Mouse (Mus musculus) midbrain, embryonic 11.5 days (tissue): Measurements from ENCODE around the gene Sox14. TPM values are rescaled to one million over a fixed set of nuclear protein-coding genes. Genes with fewer than 3 reads are reported as not detected.

ENCODE experiments used
- ATAC-seq: fragments of 200-750 bp; cut with Nextera tagmentation; 2 replicates; pipeline ENCODE4 v1.8.0; 2017; ENCODE audit warnings: moderate TSS enrichment, moderate library complexity; ENCODE audit not compliant: low FRiP score
- DNase-seq: peaks from one replicate; pipeline ENCODE4 v3.0.0; 2015; ENCODE audit warnings: low spot score; ENCODE audit errors: missing footprints
- H3K27ac ChIP-seq: fragments of 300-500 bp; sonication (generic); 2 replicates; pipeline ENCODE4 v1.5.1; 2014; ENCODE audit warnings: low read depth, low read length
- H3K27me3 ChIP-seq: fragments of 300-500 bp; sonication (generic); 2 replicates; pipeline ENCODE4 v1.6.1; 2014; ENCODE audit warnings: mild to moderate bottlenecking, low read length, moderate library complexity, mixed read lengths; ENCODE audit not compliant: control insufficient read depth, insufficient read depth
- H3K36me3 ChIP-seq: fragments of 300-500 bp; sonication (generic); 2 replicates; pipeline ENCODE4 v1.6.1; 2014; ENCODE audit warnings: mild to moderate bottlenecking, low read length, moderate library complexity, mixed read lengths; ENCODE audit not compliant: control insufficient read depth, insufficient read depth
- H3K4me1 ChIP-seq: fragments of 300-500 bp; sonication (generic); 2 replicates; pipeline ENCODE4 v1.6.1; 2014; ENCODE audit warnings: low read length; ENCODE audit not compliant: control insufficient read depth, insufficient read depth
- H3K4me2 ChIP-seq: fragments of 300-500 bp; sonication (generic); 2 replicates; pipeline ENCODE4 v1.6.1; 2014; ENCODE audit warnings: mild to moderate bottlenecking, moderate library complexity
- H3K4me3 ChIP-seq: fragments of 300-500 bp; sonication (generic); 2 replicates; pipeline ENCODE4 v1.5.1; 2014; ENCODE audit warnings: low read depth, low read length
- H3K9ac ChIP-seq: fragments of 300-500 bp; sonication (generic); 2 replicates; pipeline ENCODE4 v1.6.1; 2014; ENCODE audit warnings: low read length
- H3K9me3 ChIP-seq: fragments of 300-500 bp; sonication (generic); 2 replicates; pipeline ENCODE4 v1.6.1; 2016; ENCODE audit warnings: low read length; ENCODE audit not compliant: control insufficient read depth
- WGBS: fragments of 180-500 bp; shearing (Covaris S2); extraction: QIAGEN DNeasy Blood & Tissue Kit; methylation state at CpG from one replicate; pipeline ENCODE4 v1.1.7; 2014; 5-methylcytosine and 5-hydroxymethylcytosine counted together
- polyA plus RNA-seq: library from polyadenylated mRNA; unstranded; fragments of >200 nt; fragmentation: Nextera tagmentation; extraction: Ambion mirVana; gene quantifications from 2 replicates; pipeline ENCODE4 v1.2.1, GENCODE M21; 2014

Sox14 gene
- polyA plus RNA-seq, 1 experiment from 2014 or later, result 12.4 TPM

- Histone ChIP-seq H3K9ac (no peak overlapping the region), H3K4me3 (peak overlapping the region; percentile 9; the same call in 1 of the 2 replicates), H3K4me2 (peak overlapping the region; percentile 36), H3K27me3 (peaks cover 97% of the 10 kb centered on the region), H3K9me3 (no peaks in the 10 kb centered on the region), H3K4me1 (peaks cover 39% of the 10 kb centered on the region), H3K36me3 (no peaks in the 10 kb centered on the region), H3K27ac (peak overlapping the region; percentile 41; the same call in 1 of the 2 replicates)
- ATAC-seq, result peak; percentile 81
- DNase-seq, result peak; percentile 96
- under 1% methylated on average over 31 of the region's 31 CpGs for WGBS
Measured at GRCm38 (mm10) chr9:99872204-99873115, 3.5 kb downstream of the Sox14 start.

- WGBS, result under 1% methylated on average over 34 of the region's 34 CpGs
- ATAC-seq (0 out of 2 replicates have a peak, but pooled peaks have one; percentile 9), DNase-seq (peak; percentile 97)
- Histone ChIP-seq H3K9me3 (no peaks in the 10 kb centered on the region), H3K36me3 (no peaks in the 10 kb centered on the region), H3K4me2 (peak overlapping the region; percentile 36), H3K4me1 (peaks cover 39% of the 10 kb centered on the region), H3K27me3 (peaks cover 97% of the 10 kb centered on the region), H3K9ac (peak overlapping the region; percentile 3; the same call in 1 of the 2 replicates), H3K4me3 (peak overlapping the region; percentile 7; the same call in 1 of the 2 replicates), H3K27ac (peak overlapping the region; percentile 41; the same call in 1 of the 2 replicates)
Measured at GRCm38 (mm10) chr9:99871556-99872203, 4.3 kb downstream of the Sox14 start.

GRCm38 (mm10) chr9:99870780-99871555, 5.0 kb downstream of the Sox14 start:
- peak; percentile 95 for DNase-seq
- peak overlapping the region; percentile 18; the same call in 1 of the 2 replicates for H3K4me3 ChIP-seq
- no peak for ATAC-seq
- peaks cover 97% of the 10 kb centered on the region for H3K27me3 ChIP-seq
- H3K27ac ChIP-seq, result no peak overlapping the region
- peak overlapping the region; percentile 36 for H3K4me2 ChIP-seq
- H3K9ac ChIP-seq, result peak overlapping the region; percentile 27; the same call in 1 of the 2 replicates
- WGBS, result 1% methylated on average over 37 of the region's 37 CpGs
- no peaks in the 10 kb centered on the region for H3K36me3 ChIP-seq
- H3K4me1 ChIP-seq, result peaks cover 36% of the 10 kb centered on the region
- no peaks in the 10 kb centered on the region for H3K9me3 ChIP-seq

- Histone ChIP-seq H3K4me1 (peaks cover 36% of the 10 kb centered on the region), H3K36me3 (no peaks in the 10 kb centered on the region), H3K9me3 (no peaks in the 10 kb centered on the region), H3K9ac (no peak overlapping the region), H3K4me2 (peak overlapping the region; percentile 26), H3K27ac (no peak overlapping the region; the same call in 1 of the 2 replicates), H3K4me3 (peak overlapping the region; percentile 18; the same call in 1 of the 2 replicates), H3K27me3 (peaks cover 97% of the 10 kb centered on the region)
- DNase-seq (peak; percentile 97), ATAC-seq (no peak)
- WGBS, result under 1% methylated on average over 34 of the region's 34 CpGs
Measured at GRCm38 (mm10) chr9:99869936-99870779, 5.8 kb downstream of the Sox14 start.

GRCm38 (mm10) chr9:99869275-99869674, 6.7 kb downstream of the Sox14 start:
- H3K4me3 ChIP-seq, result 0 out of 2 replicates have a peak overlapping the region, but pooled peaks have one; percentile 8
- H3K27me3 ChIP-seq, result peaks cover 92% of the 10 kb centered on the region
- ATAC-seq (peak; percentile 7; the same call in 1 of the 2 replicates), DNase-seq (no peak)
- H3K9me3 ChIP-seq, result no peaks in the 10 kb centered on the region
- H3K36me3 ChIP-seq, result no peaks in the 10 kb centered on the region
- no peak overlapping the region for H3K9ac ChIP-seq
- H3K4me2 ChIP-seq, result peak overlapping the region; percentile 30
- H3K4me1 ChIP-seq, result peaks cover 36% of the 10 kb centered on the region
- WGBS, result under 1% methylated on average over 29 of the region's 29 CpGs
- no peak overlapping the region for H3K27ac ChIP-seq

GRCm38 (mm10) chr9:99868606-99869005, 7.4 kb downstream of the Sox14 start:
- ATAC-seq, result 0 out of 2 replicates have a peak, but pooled peaks have one; percentile 17
- no peaks in the 10 kb centered on the region for H3K36me3 ChIP-seq
- H3K9me3 ChIP-seq, result no peaks in the 10 kb centered on the region
- H3K4me2 ChIP-seq, result peak overlapping the region; percentile 30
- peaks cover 91% of the 10 kb centered on the region for H3K27me3 ChIP-seq
- under 1% methylated on average over 26 of the region's 26 CpGs for WGBS
- no peak overlapping the region for H3K9ac ChIP-seq
- peak; percentile 98 for DNase-seq
- peak overlapping the region; percentile 8 for H3K4me3 ChIP-seq
- peaks cover 36% of the 10 kb centered on the region for H3K4me1 ChIP-seq
- peak overlapping the region; percentile 4; the same call in 1 of the 2 replicates for H3K27ac ChIP-seq

GRCm38 (mm10) chr9:99868054-99868453, 7.9 kb downstream of the Sox14 start:
- Histone ChIP-seq H3K27me3 (peaks cover 87% of the 10 kb centered on the region), H3K9me3 (no peaks in the 10 kb centered on the region), H3K9ac (no peak overlapping the region), H3K36me3 (no peaks in the 10 kb centered on the region), H3K4me3 (no peak overlapping the region), H3K27ac (no peak overlapping the region; the same call in 1 of the 2 replicates), H3K4me1 (peaks cover 34% of the 10 kb centered on the region), H3K4me2 (no peak overlapping the region)
- 2% methylated on average over 11 of the region's 11 CpGs for WGBS
- no peak for ATAC-seq
- DNase-seq, result peak; percentile 95

- WGBS, result 90% methylated on average over 9 of the region's 9 CpGs
- no peaks in the 10 kb centered on the region for H3K9me3 ChIP-seq
- H3K4me3 ChIP-seq, result no peak overlapping the region
- no peak overlapping the region for H3K4me2 ChIP-seq
- no peak overlapping the region for H3K9ac ChIP-seq
- no peaks in the 10 kb centered on the region for H3K36me3 ChIP-seq
- no peaks in the 10 kb centered on the region for H3K4me1 ChIP-seq
- ATAC-seq (no peak), DNase-seq (no peak)
- H3K27ac ChIP-seq, result no peak overlapping the region
- H3K27me3 ChIP-seq, result peaks cover 38% of the 10 kb centered on the region
Measured at GRCm38 (mm10) chr9:99862936-99863335, 13.0 kb downstream of the Sox14 start.
